Mouse (Mus musculus) spleen, adult 18-20 months (tissue): ENCODE measurements at regions not wholly inside any gene's neighbourhood (a gene's known extent, or its start where the extent isn't known, plus 50 kb on each side); places are given as distances from the start of the nearest gene placed in this dataset.
A peak's percentile ranks its signal among the peaks of the same experiment; 100 is the strongest.

Experiments
- DNase-seq, 2 experiments: peaks; one replicate each; pipeline ENCODE4 v3.0.0; 2022; ENCODE audit warnings: mixed read lengths in 2 of 2

DNA sequence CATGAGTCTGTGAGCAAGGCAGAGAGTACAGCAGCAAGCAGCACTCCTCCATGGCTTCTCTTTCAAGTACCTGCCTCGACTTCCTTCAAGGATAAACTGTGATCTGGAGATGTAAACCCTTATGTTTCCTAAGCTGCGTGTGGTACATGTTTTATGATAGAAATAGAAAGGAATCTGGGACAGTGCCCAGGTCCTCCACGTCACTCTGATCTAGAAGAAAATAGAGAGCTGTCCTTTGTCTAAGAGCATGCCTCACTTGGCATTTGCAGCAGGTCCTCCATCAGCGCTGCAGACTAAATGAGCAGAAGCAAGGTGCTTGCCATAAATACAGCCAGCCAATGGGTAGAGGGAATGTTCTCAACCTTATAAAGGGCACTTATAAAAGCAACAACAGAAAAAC is 156.3 kb upstream of the Zfp618 start:
- no peak for DNase-seq

DNA sequence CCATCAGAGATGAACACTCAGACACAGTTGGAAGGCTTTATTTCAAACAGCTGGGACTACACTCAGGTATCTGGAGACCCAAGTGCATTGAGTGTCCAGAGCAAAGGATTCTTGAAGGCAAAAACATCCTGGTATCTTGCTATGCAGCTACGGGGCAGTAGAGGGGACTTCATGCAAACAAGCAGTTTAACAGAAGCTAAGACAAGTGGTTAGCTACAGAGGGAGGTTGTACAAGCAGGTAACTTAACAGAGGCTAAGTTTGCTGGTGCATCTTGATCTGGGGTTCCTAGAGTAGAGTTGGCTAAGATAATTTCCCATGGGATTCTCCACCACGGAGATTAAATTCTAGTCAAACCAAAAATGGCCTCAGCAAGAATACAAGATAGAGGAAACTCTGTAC is 145.5 kb upstream of the Zfp618 start:
- DNase-seq: no peak

DNA sequence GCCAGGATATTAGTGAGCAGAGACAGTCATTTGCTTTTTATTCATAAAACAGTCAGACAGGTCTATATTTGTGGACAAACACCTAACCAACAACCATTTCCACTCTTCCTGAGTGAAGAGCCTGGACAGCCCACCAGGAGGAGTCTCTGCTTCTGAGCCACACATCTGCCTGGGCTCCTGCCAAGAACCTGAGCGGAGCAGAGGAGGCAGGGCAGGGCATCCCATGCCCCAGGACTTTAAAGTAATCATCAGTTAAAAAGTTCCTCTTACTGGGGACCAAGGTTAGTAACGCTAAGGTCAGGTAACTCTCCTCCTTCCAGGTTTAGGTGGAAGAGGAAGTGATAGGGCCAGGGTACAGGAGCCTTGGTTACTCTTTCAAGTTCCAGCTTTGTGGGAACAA is 144.1 kb upstream of the Zfp618 start:
- DNase-seq: no peak

DNA sequence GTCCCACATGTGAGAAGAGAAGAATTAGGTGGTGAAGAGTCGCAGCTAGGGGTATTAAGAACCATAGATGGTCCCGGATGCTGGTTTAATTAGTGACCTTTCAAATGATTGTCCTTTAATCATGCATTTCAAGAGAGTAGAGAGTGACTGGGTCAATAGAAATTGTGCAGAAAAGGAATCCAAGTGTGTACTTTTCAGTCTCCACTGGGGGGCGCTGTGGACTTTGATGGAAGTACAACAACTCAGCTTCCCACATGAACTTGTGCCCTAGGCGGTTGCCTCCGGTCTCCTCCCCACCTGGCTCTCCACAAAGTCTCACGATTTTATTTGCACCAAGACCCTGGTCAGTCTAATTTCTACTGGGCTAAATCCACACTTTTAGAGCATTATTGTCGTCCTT is 142.8 kb upstream of the Zfp618 start:
- DNase-seq: peak in 1 of 2 experiments; percentile 42

DNA sequence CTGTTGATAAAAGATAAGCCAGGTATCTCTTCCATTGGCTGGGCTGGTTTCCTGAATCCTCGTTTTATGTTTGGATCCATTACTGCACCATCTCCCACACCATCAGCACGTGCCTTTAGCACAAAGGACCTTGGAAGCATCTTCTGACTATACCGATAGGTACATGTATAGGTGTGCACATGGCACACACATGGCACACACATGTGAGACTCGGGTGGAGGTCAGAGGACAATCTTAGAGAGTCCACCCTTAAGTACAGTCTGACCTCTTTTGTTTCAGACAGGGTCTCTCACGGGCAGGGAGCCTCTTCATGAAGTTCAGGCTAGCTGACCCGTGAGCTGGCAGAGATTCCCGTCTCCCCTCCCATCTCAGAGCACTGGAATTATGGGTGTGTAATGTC is 142.3 kb upstream of the Zfp618 start:
- no peak for DNase-seq

DNA sequence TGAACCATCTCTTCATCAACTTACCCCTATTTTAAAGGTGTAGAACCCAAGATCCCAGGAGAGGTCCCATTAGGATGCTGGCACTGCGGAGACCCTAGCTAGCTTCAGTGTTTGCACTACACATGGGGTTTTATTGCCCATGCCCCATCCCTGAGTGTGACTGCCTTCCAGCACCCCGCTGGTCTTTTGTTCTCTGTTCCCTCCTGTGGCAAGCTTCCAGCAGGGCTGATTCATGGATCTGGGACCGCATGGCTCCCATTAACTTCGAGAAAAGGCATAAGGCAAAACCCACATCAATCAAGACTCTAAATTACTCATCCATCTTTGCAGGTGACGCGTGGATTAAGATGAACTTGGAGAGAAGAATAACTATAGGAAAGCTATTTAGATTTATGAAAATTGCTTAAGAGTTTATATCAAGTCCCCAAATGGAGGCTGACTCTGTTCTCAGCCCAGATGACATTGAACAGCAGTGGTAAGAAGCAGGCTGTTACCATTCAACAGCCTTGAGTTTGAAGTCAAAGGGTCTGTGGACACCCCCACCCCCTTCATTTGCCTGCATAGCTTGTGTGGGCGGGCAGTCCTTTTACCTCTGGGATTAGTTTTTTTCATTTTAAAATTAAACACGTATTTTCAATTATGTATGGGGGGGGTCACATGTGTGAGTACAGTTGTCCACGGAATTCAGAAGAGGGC is 141.7 kb upstream of the Zfp618 start:
- DNase-seq: no peak

DNA sequence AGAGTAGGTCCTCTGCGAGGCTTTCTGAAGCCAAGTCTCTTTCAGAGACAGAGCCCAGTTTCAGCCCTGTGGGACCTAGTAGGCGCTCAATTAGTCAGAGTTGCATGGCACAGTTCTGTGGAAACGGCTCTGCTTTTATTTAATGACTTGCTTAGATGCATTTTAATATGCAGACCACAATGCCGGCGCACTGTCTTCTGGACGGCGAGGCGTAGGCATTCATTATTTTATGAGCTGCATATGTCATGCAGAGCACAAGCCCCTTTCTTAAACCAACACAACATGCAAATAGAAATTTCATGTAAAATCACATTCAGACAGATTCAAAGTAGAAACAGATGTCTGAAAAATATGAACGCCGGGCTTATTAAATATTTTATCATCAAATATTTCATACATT is 140.8 kb upstream of the Zfp618 start:
- no peak for DNase-seq

DNA sequence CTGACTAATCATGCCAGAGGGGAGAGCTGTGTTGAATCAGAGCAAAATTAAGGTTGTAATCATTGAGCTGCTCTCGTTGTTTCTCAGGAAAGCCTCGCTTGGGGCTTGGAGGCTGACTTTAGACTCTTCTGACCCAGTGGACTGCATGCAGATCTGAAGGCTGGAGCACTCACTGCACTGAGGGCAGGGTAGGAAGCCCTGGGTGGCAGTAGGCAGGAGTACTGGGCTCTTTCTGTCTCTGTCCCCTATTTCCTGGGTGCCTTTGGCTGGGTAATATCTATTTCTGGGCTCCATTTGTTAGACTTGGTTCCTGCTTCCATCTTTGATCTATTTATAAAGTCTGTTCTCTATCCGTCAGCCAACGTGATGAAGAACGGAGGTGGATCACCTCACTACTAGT is 140.1 kb upstream of the Zfp618 start:
- no peak for DNase-seq

DNA sequence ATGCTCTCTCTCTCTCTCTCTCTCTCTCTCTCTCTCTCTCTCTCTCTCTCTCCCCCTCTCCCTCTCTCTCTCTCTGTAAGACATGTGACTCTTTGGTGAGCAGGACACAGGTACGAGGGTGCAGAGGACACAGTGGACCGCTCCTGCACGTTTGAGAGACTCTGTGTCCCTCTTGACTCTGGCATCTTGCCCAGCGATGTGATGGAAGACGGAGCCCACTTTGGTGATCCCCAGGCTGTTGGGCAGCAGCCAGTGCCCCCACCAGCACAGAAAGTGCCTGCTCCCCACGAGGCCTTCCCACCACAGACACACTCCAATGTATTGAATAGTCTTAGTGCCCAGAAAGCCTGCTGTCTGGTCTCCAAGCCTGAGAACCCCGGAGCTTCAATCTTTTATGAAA is 136.4 kb upstream of the Zfp618 start:
- DNase-seq: no peak

DNA sequence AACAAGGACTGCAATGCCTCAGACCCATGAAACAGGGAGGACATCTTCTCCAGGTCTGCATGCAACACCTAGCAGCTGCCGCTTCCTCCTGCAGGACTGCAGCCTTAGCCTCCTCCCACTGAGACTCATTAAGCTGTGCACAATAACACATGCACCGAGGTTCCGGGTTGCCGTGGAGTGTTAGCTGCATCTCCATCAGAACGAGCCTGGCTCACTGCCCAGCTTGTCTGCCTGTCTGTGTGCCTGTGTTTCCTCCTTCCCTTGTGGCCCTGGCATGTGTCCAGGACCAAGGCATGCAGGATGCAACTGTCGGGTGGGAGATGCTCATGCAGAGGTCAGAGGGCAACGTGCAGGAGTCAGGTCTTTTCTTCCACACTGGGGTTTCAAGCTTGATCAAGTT is 131.4 kb upstream of the Zfp618 start:
- peak in 1 of 2 experiments; percentile 3 for DNase-seq

DNA sequence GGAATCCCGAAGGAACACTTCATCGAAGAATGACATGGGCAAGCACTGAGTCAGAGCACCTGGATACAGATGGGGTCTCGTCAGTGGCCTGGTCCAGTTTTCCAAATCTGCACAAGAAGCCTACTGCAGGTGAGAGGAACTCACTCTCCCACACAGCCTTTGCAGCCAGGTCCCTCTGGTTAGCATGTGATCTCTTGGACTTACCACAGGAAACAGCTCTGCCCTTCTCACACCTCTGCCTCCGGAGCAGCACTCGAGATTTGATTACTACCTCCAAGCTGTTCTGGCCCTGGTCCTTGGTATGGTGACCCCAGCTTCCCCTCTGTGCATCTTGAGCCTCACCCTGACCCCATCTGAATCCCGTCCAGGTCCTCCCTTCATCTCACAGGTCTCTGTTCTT is 128.5 kb upstream of the Zfp618 start:
- DNase-seq: no peak

DNA sequence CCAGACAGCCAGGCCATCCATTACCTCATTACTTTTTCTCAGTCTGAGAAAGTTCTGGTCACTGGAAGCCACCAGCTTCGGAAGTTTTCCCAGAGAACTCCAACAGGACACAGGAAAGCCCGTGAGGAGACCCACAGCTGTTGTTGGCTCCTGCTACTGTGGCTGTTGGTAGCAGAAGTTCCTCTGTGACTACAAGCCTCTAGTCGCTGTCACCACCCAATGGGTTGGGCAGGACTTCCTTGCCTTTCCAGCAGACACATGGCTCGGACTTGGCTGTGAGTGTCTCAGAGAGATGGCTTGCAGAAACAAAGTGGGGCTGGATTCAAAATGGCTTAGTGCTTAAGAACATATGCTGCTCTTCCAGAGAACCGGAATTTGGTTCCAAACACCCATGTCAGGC is 114.8 kb upstream of the Zfp618 start:
- DNase-seq: no peak

DNA sequence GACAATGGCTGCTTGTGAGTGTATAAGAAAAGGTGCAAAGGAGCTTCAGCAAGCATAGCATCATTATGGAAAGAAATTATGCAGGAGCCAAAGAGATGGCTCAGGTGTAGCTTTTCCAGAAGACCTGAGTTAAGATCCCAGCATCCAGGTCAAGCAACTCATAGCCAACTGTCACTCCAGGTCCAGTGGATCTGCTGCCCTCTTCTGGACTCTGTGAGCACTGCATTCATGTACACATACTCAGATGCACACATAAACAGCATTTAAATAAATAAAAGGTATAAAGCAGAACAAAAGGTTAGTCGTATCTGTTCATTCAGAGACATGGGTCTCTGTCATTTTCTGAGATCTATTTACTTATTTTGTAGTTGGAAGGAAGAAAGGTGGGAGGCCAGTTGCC is 112.0 kb upstream of the Zfp618 start:
- no peak for DNase-seq

DNA sequence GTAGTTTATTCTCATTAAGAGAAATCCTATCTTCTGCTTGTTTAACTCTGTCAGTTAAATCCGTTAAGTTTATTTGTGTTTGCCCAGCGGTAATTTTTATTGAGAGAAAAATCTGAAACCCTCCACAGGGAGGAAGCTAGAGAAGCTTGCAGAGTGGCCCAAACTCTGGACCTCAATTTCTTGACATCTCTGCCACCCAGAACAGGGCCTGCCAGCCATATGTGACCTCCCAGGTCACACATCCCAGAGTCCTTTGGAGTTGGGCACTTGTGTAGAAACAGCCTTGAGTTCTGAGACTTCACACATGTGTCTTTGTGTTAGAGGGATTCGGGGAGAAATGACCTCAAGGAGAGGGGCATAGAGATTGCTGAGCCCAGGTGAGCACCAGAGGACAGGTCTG is 109.0 kb upstream of the Zfp618 start:
- no peak for DNase-seq

DNA sequence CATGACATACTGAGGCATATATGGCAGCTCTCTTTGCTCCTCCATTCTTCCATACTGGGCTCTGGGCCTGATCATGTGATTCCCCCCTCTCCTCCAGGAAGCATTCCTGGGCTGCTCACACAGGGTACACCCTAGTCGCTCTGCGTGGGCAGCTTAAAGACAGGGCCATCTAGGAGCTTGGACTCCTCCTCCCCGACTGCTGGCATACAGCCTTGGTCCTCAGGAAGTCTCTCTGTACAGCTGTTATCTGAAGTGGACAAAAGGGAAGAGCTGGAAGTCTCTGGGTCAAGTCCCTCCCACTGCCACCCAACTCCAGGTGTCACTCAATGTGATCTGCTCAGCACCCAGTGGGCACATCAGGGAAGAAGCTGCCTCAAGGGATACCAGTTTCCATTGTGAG is 102.6 kb upstream of the Zfp618 start:
- no peak for DNase-seq

DNA sequence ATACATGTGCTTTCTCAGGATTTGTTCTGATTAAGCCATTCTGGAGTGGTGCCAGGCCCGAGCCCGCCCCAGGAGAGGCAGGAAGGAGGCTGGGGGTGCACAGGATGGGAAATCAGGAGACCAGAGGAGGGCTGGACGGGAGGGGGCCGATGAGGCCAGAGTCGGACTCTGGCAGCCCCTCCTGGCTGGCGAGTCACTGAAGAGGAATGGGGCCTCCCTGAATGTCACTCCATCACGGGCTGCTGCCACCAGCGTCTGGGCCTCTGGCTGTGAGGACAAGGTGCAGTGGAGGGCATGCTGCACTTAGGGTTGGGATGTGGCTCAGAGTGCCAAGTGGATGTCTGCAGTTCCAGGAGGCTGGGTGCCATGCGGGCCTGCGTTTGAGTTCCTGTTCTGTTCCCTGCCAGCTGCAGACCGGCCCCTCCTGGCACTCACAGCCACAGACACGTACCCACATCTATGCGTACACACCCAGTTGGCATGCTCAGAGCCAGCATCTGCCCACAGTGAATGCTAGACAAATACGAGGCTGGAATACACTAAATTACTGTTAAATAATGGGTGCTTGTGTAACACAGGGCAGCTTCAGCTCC is 94.9 kb upstream of the Zfp618 start:
- DNase-seq: no peak

DNA sequence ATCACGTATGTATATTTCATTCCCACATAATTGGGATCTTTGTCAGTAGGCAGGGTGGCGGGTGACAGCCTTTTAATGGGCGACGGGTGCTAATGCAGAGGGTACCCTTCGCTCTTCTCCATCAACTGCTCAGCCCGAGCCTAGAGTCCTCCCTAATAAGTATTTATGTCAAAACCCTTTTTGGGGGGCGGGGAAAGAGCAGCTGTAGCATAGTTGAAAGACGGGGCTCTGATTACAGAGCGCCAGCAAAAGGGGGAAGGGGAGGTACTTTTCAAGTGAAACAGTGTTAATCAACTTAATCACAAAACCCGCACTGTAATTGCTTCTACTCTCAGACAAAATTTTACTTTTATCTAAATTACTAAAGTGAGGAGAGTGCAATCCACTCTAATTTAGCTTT is 92.8 kb upstream of the Zfp618 start:
- no peak for DNase-seq

DNA sequence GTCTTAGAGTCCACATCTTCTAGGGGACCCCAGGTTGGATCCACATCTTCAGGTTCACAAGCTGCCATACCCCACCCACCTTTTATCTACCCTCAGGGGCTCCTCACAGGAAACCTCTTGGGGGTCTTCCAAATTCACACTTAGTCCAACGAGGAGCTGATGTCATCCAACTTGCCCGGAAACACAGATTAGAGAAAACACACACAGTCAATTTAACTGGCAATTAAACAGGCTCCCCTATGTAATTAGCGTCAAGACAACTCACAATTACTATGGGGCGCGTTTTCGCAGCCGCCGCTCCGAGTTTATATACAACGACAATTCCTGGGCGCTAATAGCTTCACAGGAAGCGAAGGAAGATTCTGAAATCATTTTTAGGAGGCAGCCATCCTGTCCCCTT is 91.4 kb upstream of the Zfp618 start:
- DNase-seq: no peak

DNA sequence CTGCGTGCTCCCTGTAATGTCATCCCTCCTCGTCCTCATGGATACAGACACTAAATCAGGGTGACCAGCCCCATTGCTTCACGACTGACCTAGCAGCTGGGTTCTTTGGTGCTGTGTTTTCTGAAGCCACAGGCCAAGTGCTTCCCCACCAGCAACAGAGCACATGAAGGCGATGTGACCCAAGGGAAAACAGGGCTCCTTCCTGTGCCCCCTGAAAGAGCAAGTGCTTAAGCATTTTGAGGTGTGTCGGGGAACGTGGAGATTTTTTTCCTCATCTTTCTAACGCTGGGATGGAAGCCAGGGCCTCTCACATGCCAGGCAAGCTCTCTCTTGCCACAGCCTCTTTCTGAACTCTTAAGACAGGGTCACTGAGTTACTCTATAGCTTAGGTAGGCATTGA is 87.3 kb upstream of the Zfp618 start:
- no peak for DNase-seq

DNA sequence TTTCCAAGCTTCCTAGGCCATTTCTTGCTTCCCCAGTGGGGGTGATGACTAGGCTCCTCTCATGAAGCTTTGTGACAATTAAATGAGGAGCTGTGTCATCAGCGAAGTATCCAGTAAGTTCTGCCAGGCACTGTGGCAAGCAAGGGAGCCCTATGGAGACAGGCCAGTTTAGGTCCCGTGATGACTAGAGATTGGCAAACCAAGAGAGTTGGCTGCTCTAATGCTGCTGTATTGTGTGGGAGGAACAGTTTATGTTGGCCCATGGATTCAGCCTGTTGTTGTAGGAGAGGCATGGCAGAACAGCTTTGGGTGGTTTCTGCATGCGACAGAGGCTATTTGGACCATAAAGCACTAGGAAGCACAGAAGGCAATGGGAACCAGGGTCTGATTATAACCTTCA is 86.4 kb upstream of the Zfp618 start:
- DNase-seq: no peak

DNA sequence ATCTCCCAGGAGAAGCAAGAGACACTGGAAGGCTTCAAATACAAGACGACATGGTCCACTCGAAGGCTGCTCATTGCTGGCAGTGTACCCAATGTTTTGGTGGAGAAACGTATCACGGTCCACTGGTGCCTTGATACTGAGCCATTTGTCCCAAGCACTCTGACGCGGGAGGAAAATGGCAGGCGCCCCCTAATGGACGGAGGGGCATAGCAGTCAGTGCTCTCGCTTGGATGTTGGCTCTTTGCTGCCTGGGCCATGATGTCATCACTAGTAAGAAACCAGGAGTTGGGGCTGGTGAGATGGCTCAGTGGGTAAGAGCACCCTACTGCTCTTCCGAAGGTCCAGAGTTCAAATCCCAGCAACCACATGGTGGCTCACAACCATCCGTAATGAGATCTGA is 83.5 kb upstream of the Zfp618 start:
- peak in 1 of 2 experiments; percentile 10 for DNase-seq

DNA sequence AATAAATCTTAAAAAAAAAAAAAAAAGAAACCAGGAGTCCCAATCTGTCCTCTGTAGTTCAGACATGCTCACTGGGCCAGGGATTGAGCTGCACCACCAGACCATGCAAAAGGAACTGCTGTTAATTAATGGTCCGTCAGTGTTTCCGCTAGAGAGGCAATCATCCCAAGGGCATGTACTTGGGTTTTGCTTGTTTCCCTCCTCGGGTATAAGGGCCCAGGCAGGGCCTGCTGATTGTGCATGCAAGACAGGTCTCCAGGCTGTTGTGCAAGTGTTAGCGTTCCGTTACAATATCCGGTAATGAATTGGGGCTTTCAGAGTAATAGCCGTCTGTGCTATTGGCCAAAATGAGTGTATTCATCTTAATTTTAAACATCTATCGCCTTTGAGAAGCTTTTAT is 83.1 kb upstream of the Zfp618 start:
- no peak for DNase-seq

DNA sequence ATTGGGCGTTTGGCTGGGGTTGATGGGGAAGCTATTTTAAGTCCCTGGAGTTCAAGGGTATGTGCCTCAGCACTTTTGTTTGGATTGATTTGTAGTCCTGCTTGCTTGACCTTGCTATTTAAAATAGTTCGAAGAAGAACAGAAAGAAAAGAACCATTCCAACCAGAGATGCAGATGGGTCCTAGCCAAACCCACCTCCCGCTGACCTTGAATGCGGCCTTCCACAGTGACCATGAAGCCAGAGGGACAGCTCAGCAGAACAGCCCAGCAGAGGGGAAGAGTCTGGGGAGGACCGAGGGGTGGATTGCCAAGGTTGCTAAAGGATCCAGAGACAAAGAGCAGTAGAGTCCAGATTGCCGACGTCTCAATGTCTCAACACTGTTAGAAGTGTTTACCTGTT is 76.6 kb upstream of the Zfp618 start:
- no peak for DNase-seq

DNA sequence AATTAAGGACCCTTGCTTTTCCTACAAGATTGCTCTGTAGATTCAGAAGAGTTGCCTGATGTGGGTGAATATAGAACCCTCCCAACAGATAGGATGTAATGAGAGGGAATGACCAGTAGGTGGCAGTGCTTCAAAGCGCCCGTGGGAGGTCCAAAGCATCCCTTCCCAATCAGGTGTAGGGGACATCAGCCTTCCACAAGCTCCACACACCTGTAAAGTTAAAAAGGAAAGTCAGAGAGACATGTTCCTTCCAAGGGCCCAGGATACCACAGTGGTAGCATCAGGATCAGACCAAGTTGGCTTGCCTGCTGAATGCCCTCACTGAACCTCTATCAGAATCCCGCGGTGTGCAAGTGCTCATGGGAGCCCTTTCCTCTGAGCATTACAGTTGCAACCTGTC is 75.7 kb upstream of the Zfp618 start:
- DNase-seq: peak in 1 of 2 experiments; percentile 17
